Mouse (Mus musculus) stomach, embryonic 15.5 days (tissue): Measurements from ENCODE around the gene Daglb. TPM values are rescaled to one million over a fixed set of nuclear protein-coding genes. Genes with fewer than 3 reads are reported as not detected.
A peak's percentile ranks its signal among the peaks of the same experiment; 100 is the strongest.

Source experiments
- ATAC-seq: fragments of 200-750 bp; cut with Nextera tagmentation; 2 replicates; pipeline ENCODE4 v1.8.0; 2017; ENCODE audit warnings: low read depth, moderate number of reproducible peaks, moderate TSS enrichment; ENCODE audit not compliant: insufficient read depth, low FRiP score
- H3K27ac ChIP-seq: fragments of 300-500 bp; sonication (generic); 2 replicates; pipeline ENCODE4 v1.5.1; 2015; ENCODE audit warnings: mild to moderate bottlenecking, inconsistent platforms
- H3K27me3 ChIP-seq: fragments of 300-500 bp; sonication (generic); replicated peaks from 2 replicates; pipeline ENCODE4 v1.6.1; 2015; ENCODE audit warnings: inconsistent platforms
- H3K36me3 ChIP-seq: fragments of 300-500 bp; sonication (generic); 2 replicates; pipeline ENCODE4 v1.6.1; 2015; ENCODE audit warnings: inconsistent platforms
- H3K4me1 ChIP-seq: fragments of 300-500 bp; sonication (generic); 2 replicates; pipeline ENCODE4 v1.6.1; 2015; ENCODE audit warnings: inconsistent platforms
- H3K4me2 ChIP-seq: fragments of 300-500 bp; sonication (generic); 2 replicates; pipeline ENCODE4 v1.6.1; 2015; ENCODE audit warnings: mild to moderate bottlenecking, inconsistent platforms
- H3K4me3 ChIP-seq: fragments of 300-500 bp; sonication (generic); replicated peaks from 2 replicates; pipeline ENCODE4 v1.5.1; 2015; ENCODE audit warnings: inconsistent platforms
- H3K9ac ChIP-seq: fragments of 300-500 bp; sonication (generic); 2 replicates; pipeline ENCODE4 v1.6.1; 2015; ENCODE audit warnings: inconsistent platforms
- H3K9me3 ChIP-seq: fragments of 300-500 bp; sonication (generic); 2 replicates; pipeline ENCODE4 v1.6.1; 2016; ENCODE audit warnings: inconsistent platforms
- WGBS: fragments of 180-500 bp; shearing (Covaris S2); methylation state at CpG from one replicate; pipeline ENCODE4 v1.1.7; 2015; 5-methylcytosine and 5-hydroxymethylcytosine counted together
- polyA plus RNA-seq: library from polyadenylated mRNA; unstranded; fragments of >200 nt; fragmentation: Nextera tagmentation; extraction: Ambion mirVana; gene quantifications from 2 replicates; pipeline ENCODE4 v1.2.1, GENCODE M21; 2015

Daglb gene
- polyA plus RNA-seq, 1 experiment from 2014 or later, result 11.3 TPM

- H3K9ac ChIP-seq, result no peak overlapping the region
- H3K27ac ChIP-seq, result no peak overlapping the region
- no peak overlapping the region for H3K4me2 ChIP-seq
- H3K27me3 ChIP-seq, result no peaks in the 10 kb centered on the region
- H3K36me3 ChIP-seq, result peaks cover 37% of the 10 kb centered on the region
- no peak overlapping the region for H3K4me3 ChIP-seq
- WGBS, result 67% methylated on average over 3 of the region's 3 CpGs
- H3K4me1 ChIP-seq, result peaks cover 18% of the 10 kb centered on the region
- ATAC-seq, result no peak
- H3K9me3 ChIP-seq, result no peaks in the 10 kb centered on the region
Observed at GRCm38 (mm10) chr5:143504453-143504852, 40.1 kb downstream of the Daglb start.

- WGBS, result 82% methylated on average over 8 of the region's 8 CpGs
- no peaks in the 10 kb centered on the region for H3K9me3 ChIP-seq
- H3K9ac ChIP-seq, result no peak overlapping the region
- no peak overlapping the region for H3K4me2 ChIP-seq
- H3K36me3 ChIP-seq, result peaks cover 41% of the 10 kb centered on the region
- no peak for ATAC-seq
- H3K4me3 ChIP-seq, result no peak overlapping the region
- H3K27ac ChIP-seq, result no peak overlapping the region
- no peaks in the 10 kb centered on the region for H3K27me3 ChIP-seq
- peaks cover 23% of the 10 kb centered on the region for H3K4me1 ChIP-seq
Observed at GRCm38 (mm10) chr5:143505056-143505455, 40.7 kb downstream of the Daglb start.

DNA sequence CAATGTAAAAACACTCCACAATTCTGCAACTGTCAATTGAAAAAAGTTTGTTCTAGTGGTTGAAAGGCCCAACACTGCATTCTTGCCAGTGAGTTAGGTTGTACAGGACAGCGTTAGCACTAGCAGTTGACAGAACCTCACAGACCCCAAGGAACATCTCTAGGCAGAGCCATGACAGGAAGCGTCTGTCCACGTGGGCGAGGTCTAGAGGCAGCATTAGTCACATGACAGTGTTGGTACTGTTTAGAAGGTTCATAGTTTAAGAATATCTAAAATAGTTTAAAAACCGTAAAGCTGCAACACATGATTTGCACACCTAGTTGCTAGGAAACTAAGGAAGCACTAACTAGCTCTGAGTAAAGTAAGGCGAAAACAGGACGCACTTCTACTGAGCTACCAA lies 41.2 kb downstream of the Daglb start:
- Histone ChIP-seq H3K27me3 (no peaks in the 10 kb centered on the region), H3K4me1 (peaks cover 23% of the 10 kb centered on the region), H3K36me3 (peaks cover 41% of the 10 kb centered on the region), H3K4me2 (no peak overlapping the region), H3K27ac (no peak overlapping the region), H3K9me3 (no peaks in the 10 kb centered on the region), H3K9ac (no peak overlapping the region), H3K4me3 (no peak overlapping the region)
- 74% methylated on average over 7 of the region's 7 CpGs for WGBS
- no peak for ATAC-seq

GRCm38 (mm10) chr5:143509294-143509693 lies 44.9 kb downstream of the Daglb start:
- Histone ChIP-seq H3K4me2 (no peak overlapping the region), H3K36me3 (peaks cover 53% of the 10 kb centered on the region)
- WGBS, result 70% methylated on average over 9 of the region's 9 CpGs

GRCm38 (mm10) chr5:143509737-143510136 lies 45.4 kb downstream of the Daglb start:
- no peak overlapping the region for H3K27ac ChIP-seq
- WGBS, result 68% methylated on average over 11 of the region's 11 CpGs
- no peaks in the 10 kb centered on the region for H3K9me3 ChIP-seq
- H3K36me3 ChIP-seq, result peaks cover 52% of the 10 kb centered on the region
- peaks cover 35% of the 10 kb centered on the region for H3K4me1 ChIP-seq
- no peak overlapping the region for H3K9ac ChIP-seq
- H3K4me3 ChIP-seq, result no peak overlapping the region
- no peak; the same call in 1 of the 2 replicates for ATAC-seq
- H3K27me3 ChIP-seq, result no peaks in the 10 kb centered on the region
- H3K4me2 ChIP-seq, result no peak overlapping the region

More at GRCm38 (mm10) chr5:143509294-143509693, 44.9 kb downstream of the Daglb start:
- no peaks in the 10 kb centered on the region for H3K27me3 ChIP-seq
- H3K9ac ChIP-seq, result no peak overlapping the region
- peaks cover 35% of the 10 kb centered on the region for H3K4me1 ChIP-seq
- ATAC-seq, result no peak
- H3K27ac ChIP-seq, result no peak overlapping the region
- H3K4me3 ChIP-seq, result no peak overlapping the region
- no peaks in the 10 kb centered on the region for H3K9me3 ChIP-seq

- H3K9me3 ChIP-seq, result no peaks in the 10 kb centered on the region
- H3K4me2 ChIP-seq, result no peak overlapping the region
- no peak overlapping the region for H3K9ac ChIP-seq
- peaks cover 52% of the 10 kb centered on the region for H3K36me3 ChIP-seq
- H3K4me3 ChIP-seq, result no peak overlapping the region
- peaks cover 35% of the 10 kb centered on the region for H3K4me1 ChIP-seq
- WGBS, result 59% methylated on average over 4 of the region's 4 CpGs
- H3K27ac ChIP-seq, result peak overlapping the region; percentile 67; the same call in 1 of the 2 replicates
- no peaks in the 10 kb centered on the region for H3K27me3 ChIP-seq
- no peak for ATAC-seq
Observed at GRCm38 (mm10) chr5:143511577-143511976, 47.2 kb downstream of the Daglb start.

DNA sequence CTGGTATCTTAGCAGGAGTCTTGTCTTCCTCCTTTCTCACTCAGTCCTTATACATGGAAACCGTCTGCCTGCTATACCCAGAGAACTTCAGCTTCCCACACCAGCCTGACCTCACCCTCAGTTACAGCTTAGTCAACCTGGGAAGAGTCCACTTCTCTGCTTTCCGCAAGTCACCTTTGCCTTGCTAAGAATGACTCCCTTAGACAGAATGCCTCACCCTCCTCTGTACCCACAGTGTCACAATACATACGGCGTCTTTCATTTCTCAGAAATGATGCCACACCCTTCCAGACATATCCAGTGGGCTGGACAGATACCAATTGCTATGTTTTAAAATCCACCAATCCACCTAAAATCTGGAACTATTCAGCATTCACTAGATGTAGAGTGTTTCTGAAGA lies 47.9 kb downstream of the Daglb start:
- H3K4me2 ChIP-seq, result no peak overlapping the region
- no peak overlapping the region for H3K9ac ChIP-seq
- no peak for ATAC-seq
- no peak overlapping the region for H3K4me3 ChIP-seq
- no peaks in the 10 kb centered on the region for H3K27me3 ChIP-seq
- no peaks in the 10 kb centered on the region for H3K9me3 ChIP-seq
- peaks cover 38% of the 10 kb centered on the region for H3K4me1 ChIP-seq
- H3K27ac ChIP-seq, result peak overlapping the region; percentile 67; the same call in 1 of the 2 replicates
- WGBS, result 73% methylated on average over 4 of the region's 4 CpGs
- H3K36me3 ChIP-seq, result peaks cover 46% of the 10 kb centered on the region

DNA sequence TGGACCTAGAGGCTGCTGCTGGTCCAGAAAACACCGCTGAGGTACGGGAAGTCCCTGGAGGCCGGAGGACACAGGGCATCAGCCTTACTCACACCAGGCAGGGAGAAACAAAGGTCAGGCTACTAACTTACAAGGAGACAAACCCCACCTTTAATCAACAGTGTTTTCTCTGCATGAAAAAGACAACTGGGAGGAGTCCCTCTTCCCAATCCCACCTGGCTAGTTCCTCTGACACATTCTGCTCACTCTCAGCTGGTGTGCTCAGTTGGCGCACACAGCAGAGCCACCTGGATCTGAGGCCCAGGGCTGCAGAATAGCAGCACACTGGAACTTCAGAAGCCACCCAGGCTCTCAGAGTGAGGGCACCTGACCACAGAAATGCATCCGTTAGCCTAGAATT lies 50.5 kb downstream of the Daglb start:
- peaks cover 35% of the 10 kb centered on the region for H3K36me3 ChIP-seq
- WGBS, result 91% methylated on average over 5 of the region's 5 CpGs
- ATAC-seq, result no peak

DNA sequence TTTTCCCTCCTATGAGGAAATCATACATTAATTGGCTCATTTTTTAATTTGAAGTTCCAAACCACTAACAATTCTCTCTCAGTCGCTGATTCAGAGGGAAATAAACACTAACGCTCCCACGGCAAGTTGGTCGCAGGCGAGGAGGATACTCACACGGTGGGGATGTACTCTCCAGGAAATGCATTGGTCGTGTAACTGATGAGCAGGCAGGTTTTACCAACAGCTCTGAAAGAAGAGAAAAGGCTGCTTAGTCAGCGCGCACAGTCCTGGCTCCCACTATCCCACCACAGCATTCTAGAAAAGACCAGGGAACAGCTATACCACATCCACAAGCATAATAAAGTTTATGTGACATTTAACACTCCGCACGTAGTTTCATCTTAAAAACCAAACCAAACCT lies 52.6 kb downstream of the Daglb start:
- 75% methylated on average over 11 of the region's 11 CpGs for WGBS
- Histone ChIP-seq H3K9me3 (no peaks in the 10 kb centered on the region), H3K27me3 (no peaks in the 10 kb centered on the region), H3K4me3 (no peak overlapping the region), H3K4me1 (peaks cover 38% of the 10 kb centered on the region), H3K27ac (0 out of 2 replicates have a peak overlapping the region, but pooled peaks have one; percentile 71), H3K9ac (no peak overlapping the region), H3K36me3 (peaks cover 29% of the 10 kb centered on the region), H3K4me2 (no peak overlapping the region)
- ATAC-seq, result no peak

More for the DNA sequence above, 50.5 kb downstream of the Daglb start:
- Histone ChIP-seq H3K9me3 (no peaks in the 10 kb centered on the region), H3K4me3 (no peak overlapping the region), H3K27me3 (no peaks in the 10 kb centered on the region), H3K27ac (no peak overlapping the region), H3K4me1 (peaks cover 36% of the 10 kb centered on the region), H3K9ac (no peak overlapping the region), H3K4me2 (no peak overlapping the region)

DNA sequence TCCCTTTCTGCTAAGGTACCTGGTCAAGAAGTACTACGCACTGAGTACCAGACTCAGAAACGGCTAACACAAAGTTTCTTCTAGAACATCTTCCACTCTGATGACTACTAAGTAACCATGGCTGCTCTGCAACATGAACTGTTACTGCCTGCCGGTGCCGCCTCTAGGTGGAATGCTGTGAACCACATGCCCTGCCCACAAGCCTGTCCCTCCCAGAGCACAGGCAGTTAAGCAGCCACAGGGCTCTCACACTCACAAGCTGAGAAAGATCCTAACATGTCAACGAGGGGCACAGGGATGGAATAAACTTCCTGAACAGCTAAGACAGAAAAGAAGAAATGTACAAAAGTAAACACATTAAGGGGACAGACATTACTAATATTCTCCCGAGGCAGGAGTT lies 53.1 kb downstream of the Daglb start:
- no peak overlapping the region for H3K4me3 ChIP-seq
- H3K9ac ChIP-seq, result no peak overlapping the region
- ATAC-seq, result no peak
- peaks cover 25% of the 10 kb centered on the region for H3K36me3 ChIP-seq
- H3K4me2 ChIP-seq, result peak overlapping the region; percentile 21; the same call in 1 of the 2 replicates
- H3K4me1 ChIP-seq, result peaks cover 36% of the 10 kb centered on the region
- no peaks in the 10 kb centered on the region for H3K9me3 ChIP-seq
- WGBS, result 46% methylated on average over 6 of the region's 6 CpGs
- no peaks in the 10 kb centered on the region for H3K27me3 ChIP-seq
- peak overlapping the region; percentile 71; the same call in 1 of the 2 replicates for H3K27ac ChIP-seq

DNA sequence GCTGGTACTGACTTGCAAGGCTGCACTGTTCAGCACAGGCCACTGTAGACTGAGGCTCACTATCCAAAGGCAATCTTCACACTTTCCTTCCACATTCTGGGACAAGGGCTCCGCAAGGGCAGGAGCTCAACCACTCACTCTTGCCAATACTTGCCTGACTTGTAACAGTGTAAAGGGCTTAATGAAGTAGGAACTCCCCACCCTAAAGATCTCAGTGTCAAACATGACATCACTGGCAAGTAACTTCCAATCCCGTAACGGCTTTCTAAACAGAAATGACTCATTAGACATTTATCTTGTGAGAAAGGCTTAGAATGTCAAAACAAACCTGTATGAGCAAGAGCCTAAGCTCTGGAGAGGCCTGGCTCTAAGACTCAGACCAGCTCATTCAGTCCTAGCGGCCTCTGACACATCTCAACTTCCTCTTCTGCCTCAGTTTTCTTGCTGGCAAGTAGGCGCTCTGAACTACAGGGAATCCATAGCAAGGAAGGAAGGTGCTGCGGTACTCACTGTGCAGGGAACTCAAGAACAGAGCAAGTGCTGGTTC lies 53.7 kb downstream of the Daglb start:
- peak overlapping the region; percentile 84 for H3K27ac ChIP-seq
- no peak overlapping the region for H3K9ac ChIP-seq
- no peak overlapping the region for H3K4me3 ChIP-seq
- 15% methylated on average over 6 of the region's 6 CpGs for WGBS
- H3K4me1 ChIP-seq, result peaks cover 34% of the 10 kb centered on the region
- H3K9me3 ChIP-seq, result no peaks in the 10 kb centered on the region
- H3K4me2 ChIP-seq, result peak overlapping the region; percentile 28; the same call in 1 of the 2 replicates
- peaks cover 24% of the 10 kb centered on the region for H3K36me3 ChIP-seq
- ATAC-seq, result peak; percentile 83
- H3K27me3 ChIP-seq, result no peaks in the 10 kb centered on the region

DNA sequence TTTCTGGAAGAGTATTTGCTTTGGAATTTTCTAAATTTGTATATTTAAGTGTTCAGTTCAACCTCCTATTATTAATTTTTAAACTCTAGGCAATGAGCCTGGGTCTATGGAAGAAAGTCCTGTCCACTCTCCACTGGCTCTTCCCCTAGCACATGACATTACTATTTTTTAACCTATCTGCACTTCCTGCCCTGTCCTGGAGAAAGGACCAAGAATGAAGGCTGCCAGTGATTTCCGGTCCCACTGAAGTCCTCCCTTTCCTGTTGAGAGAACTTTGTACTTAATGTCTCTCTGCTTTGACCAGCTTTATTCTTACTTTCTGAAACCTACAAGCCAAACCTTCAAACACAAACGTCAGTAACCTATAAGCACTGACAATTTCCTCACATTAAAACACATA lies 56.0 kb downstream of the Daglb start:
- 56% methylated on average over 2 of the region's 2 CpGs for WGBS
- Histone ChIP-seq H3K27ac (peak overlapping the region; percentile 28; the same call in 1 of the 2 replicates), H3K4me2 (no peak overlapping the region), H3K9me3 (no peaks in the 10 kb centered on the region), H3K27me3 (no peaks in the 10 kb centered on the region), H3K9ac (no peak overlapping the region), H3K4me3 (no peak overlapping the region), H3K36me3 (peaks cover 5% of the 10 kb centered on the region; the same call in 1 of the 2 replicates), H3K4me1 (peaks cover 38% of the 10 kb centered on the region)
- no peak for ATAC-seq
